Mouse (Mus musculus): ENCODE results near the gene Gm21992. TPM values are rescaled to one million over a fixed set of nuclear protein-coding genes. Genes with fewer than 3 reads are reported as not detected.

The Gm21992 gene
- polyA plus RNA-seq, 2 experiments = 9.5 to 10.7 TPM

- H3K9ac ChIP-seq (replicated peaks) = no peak overlapping the region
- no peak for DNase-seq (ENCODE audit: low read depth in 3 of 3, low spot score in 3 of 3)
- ATAC-seq (ENCODE audit: insufficient read depth) = no peak
Observed at GRCm38 (mm10) chr19:4719351-4719764, 92.1 kb downstream of the Gm21992 start.

DNA sequence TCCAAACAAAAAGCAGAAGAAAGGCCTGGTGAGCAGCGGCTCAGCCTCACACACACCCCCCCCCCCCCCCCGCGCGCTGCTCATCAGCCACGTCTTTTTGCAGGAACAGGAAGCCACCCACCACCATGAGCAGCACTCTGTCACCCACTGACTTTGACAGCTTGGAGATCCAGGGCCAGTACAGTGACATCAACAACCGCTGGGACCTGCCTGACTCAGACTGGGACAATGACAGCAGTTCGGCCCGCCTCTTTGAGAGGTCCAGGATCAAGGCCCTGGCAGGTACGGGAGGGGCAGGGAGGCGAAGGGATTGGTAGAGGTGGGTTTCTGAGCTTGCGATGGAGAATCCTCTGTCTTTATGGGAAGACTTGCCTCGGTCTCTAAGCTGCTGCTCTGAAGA lies 92.7 kb downstream of the Gm21992 start:
- H3K4me1 ChIP-seq (replicated peaks; ENCODE audit: control insufficient read depth in 2 of 2, insufficient read depth in 2 of 2, low read length in 1 of 2) = no peaks in the 10 kb centered on the region
- H3K27me3 ChIP-seq (ENCODE audit: control insufficient read depth, insufficient read depth, low read length) = peaks cover 11% of the 10 kb centered on the region
- TF ChIP-seq EP300 (IDR thresholded peaks at IDR 0.05; ENCODE audit: low read depth) (no peak), CTCF (IDR thresholded peaks at IDR 0.05; ENCODE audit: low read depth) (no peak)
- 8% methylated on average over 12 of the region's 12 CpGs for WGBS (ENCODE audit: insufficient replicate concordance)
- DNase-seq (ENCODE audit: low read depth in 3 of 3, low spot score in 3 of 3) (no peak), ATAC-seq (ENCODE audit: insufficient read depth) (no peak)
- H3K4me2 ChIP-seq (ENCODE audit: low read depth) = no peak overlapping the region
- no peak overlapping the region for H3K9ac ChIP-seq (replicated peaks)
- H3K27ac ChIP-seq = no peak overlapping the region
- H3K4me3 ChIP-seq (ENCODE audit: insufficient read depth in 1 of 2, low read depth in 2 of 2, low read length in 2 of 2) = no peak overlapping the region
- H3K9me3 ChIP-seq (ENCODE audit: control insufficient read depth, low read length) = no peaks in the 10 kb centered on the region
- no peaks in the 10 kb centered on the region for H3K36me3 ChIP-seq (replicated peaks; ENCODE audit: control insufficient read depth, insufficient read depth, low read depth)

More at GRCm38 (mm10) chr19:4719351-4719764, 92.1 kb downstream of the Gm21992 start:
- no peak overlapping the region for H3K27ac ChIP-seq
- 28% methylated on average over 5 of the region's 5 CpGs for WGBS (ENCODE audit: insufficient replicate concordance)
- H3K4me2 ChIP-seq (ENCODE audit: low read depth) = no peak overlapping the region
- H3K27me3 ChIP-seq (ENCODE audit: control insufficient read depth, insufficient read depth, low read length) = peaks cover 5% of the 10 kb centered on the region
- no peak for TF ChIP-seq EP300 (IDR thresholded peaks at IDR 0.05; ENCODE audit: low read depth)
- no peak for TF ChIP-seq CTCF (IDR thresholded peaks at IDR 0.05; ENCODE audit: low read depth)
- no peaks in the 10 kb centered on the region for H3K9me3 ChIP-seq (ENCODE audit: control insufficient read depth, low read length)
- no peak overlapping the region for H3K4me3 ChIP-seq (ENCODE audit: insufficient read depth in 1 of 2, low read depth in 2 of 2, low read length in 2 of 2)
- no peaks in the 10 kb centered on the region for H3K36me3 ChIP-seq (replicated peaks; ENCODE audit: control insufficient read depth, insufficient read depth, low read depth)
- H3K4me1 ChIP-seq (replicated peaks; ENCODE audit: control insufficient read depth in 2 of 2, insufficient read depth in 2 of 2, low read length in 1 of 2) = no peaks in the 10 kb centered on the region

GRCm38 (mm10) chr19:4717281-4717680 lies 94.1 kb downstream of the Gm21992 start:
- H3K4me2 ChIP-seq (ENCODE audit: low read depth) = no peak overlapping the region
- H3K27me3 ChIP-seq (ENCODE audit: control insufficient read depth, insufficient read depth, low read length) = peaks cover 26% of the 10 kb centered on the region
- no peak overlapping the region for H3K27ac ChIP-seq
- no peak for ATAC-seq (ENCODE audit: insufficient read depth)
- no peak for DNase-seq (ENCODE audit: low read depth in 3 of 3, low spot score in 3 of 3)
- H3K36me3 ChIP-seq (replicated peaks; ENCODE audit: control insufficient read depth, insufficient read depth, low read depth) = no peaks in the 10 kb centered on the region
- H3K9ac ChIP-seq (replicated peaks) = no peak overlapping the region
- H3K9me3 ChIP-seq (ENCODE audit: control insufficient read depth, low read length) = no peaks in the 10 kb centered on the region
- WGBS (ENCODE audit: insufficient replicate concordance) = 70% methylated on average over 2 of the region's 2 CpGs
- H3K4me1 ChIP-seq (replicated peaks; ENCODE audit: control insufficient read depth in 2 of 2, insufficient read depth in 2 of 2, low read length in 1 of 2) = no peaks in the 10 kb centered on the region
- H3K4me3 ChIP-seq (ENCODE audit: insufficient read depth in 1 of 2, low read depth in 2 of 2, low read length in 2 of 2) = no peak overlapping the region
- TF ChIP-seq EP300 (IDR thresholded peaks at IDR 0.05; ENCODE audit: low read depth) = no peak
- TF ChIP-seq CTCF (IDR thresholded peaks at IDR 0.05; ENCODE audit: low read depth) = no peak

GRCm38 (mm10) chr19:4716756-4717155 lies 94.7 kb downstream of the Gm21992 start:
- no peak for ATAC-seq (ENCODE audit: insufficient read depth)
- Histone ChIP-seq H3K9ac (replicated peaks) (no peak overlapping the region), H3K36me3 (replicated peaks; ENCODE audit: control insufficient read depth, insufficient read depth, low read depth) (no peaks in the 10 kb centered on the region), H3K27ac (no peak overlapping the region), H3K4me3 (ENCODE audit: insufficient read depth in 1 of 2, low read depth in 2 of 2, low read length in 2 of 2) (no peak overlapping the region), H3K27me3 (ENCODE audit: control insufficient read depth, insufficient read depth, low read length) (peaks cover 31% of the 10 kb centered on the region), H3K4me1 (replicated peaks; ENCODE audit: control insufficient read depth in 2 of 2, insufficient read depth in 2 of 2, low read length in 1 of 2) (no peaks in the 10 kb centered on the region), H3K9me3 (ENCODE audit: control insufficient read depth, low read length) (no peaks in the 10 kb centered on the region), H3K4me2 (ENCODE audit: low read depth) (no peak overlapping the region)
- WGBS (ENCODE audit: insufficient replicate concordance) = 76% methylated on average over 14 of the region's 14 CpGs
- TF ChIP-seq CTCF (IDR thresholded peaks at IDR 0.05; ENCODE audit: low read depth) (no peak), EP300 (IDR thresholded peaks at IDR 0.05; ENCODE audit: low read depth) (no peak)
- DNase-seq (ENCODE audit: low read depth in 3 of 3, low spot score in 3 of 3) = no peak

DNA sequence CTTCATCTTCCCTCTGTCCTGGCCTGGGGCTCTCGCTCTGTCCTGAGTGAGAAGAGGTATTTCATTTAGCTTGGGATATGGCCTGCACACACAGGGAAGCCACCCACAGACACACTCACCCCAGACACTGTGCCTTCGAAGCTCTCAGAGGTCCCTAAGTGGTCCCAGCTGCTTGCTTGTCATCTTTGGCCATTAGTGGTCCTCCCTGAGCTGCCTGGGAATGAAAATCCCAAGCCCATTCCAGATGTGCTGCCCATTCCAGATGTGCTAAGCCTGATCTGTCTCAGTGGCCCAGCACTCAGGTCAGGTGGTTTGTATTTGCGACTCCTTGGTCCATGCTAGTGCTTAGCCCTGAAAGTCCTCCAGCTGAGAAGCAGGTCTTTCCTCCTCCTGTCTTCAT lies 97.5 kb downstream of the Gm21992 start:
- no peaks in the 10 kb centered on the region for H3K9me3 ChIP-seq (ENCODE audit: control insufficient read depth, low read length)
- ATAC-seq (ENCODE audit: insufficient read depth) (no peak), DNase-seq (ENCODE audit: low read depth in 3 of 3, low spot score in 3 of 3) (no peak)
- H3K36me3 ChIP-seq (replicated peaks; ENCODE audit: control insufficient read depth, insufficient read depth, low read depth) = no peaks in the 10 kb centered on the region
- no peak for TF ChIP-seq CTCF (IDR thresholded peaks at IDR 0.05; ENCODE audit: low read depth)
- no peak for TF ChIP-seq EP300 (IDR thresholded peaks at IDR 0.05; ENCODE audit: low read depth)
- H3K27ac ChIP-seq = no peak overlapping the region
- no peak overlapping the region for H3K9ac ChIP-seq (replicated peaks)
- no peak overlapping the region for H3K4me3 ChIP-seq (ENCODE audit: insufficient read depth in 1 of 2, low read depth in 2 of 2, low read length in 2 of 2)
- no peaks in the 10 kb centered on the region for H3K4me1 ChIP-seq (replicated peaks; ENCODE audit: control insufficient read depth in 2 of 2, insufficient read depth in 2 of 2, low read length in 1 of 2)
- H3K4me2 ChIP-seq (ENCODE audit: low read depth) = no peak overlapping the region
- H3K27me3 ChIP-seq (ENCODE audit: control insufficient read depth, insufficient read depth, low read length) = peaks cover 51% of the 10 kb centered on the region
- WGBS (ENCODE audit: insufficient replicate concordance) = 44% methylated on average over 3 of the region's 3 CpGs
